In the genomic region with DNA sequence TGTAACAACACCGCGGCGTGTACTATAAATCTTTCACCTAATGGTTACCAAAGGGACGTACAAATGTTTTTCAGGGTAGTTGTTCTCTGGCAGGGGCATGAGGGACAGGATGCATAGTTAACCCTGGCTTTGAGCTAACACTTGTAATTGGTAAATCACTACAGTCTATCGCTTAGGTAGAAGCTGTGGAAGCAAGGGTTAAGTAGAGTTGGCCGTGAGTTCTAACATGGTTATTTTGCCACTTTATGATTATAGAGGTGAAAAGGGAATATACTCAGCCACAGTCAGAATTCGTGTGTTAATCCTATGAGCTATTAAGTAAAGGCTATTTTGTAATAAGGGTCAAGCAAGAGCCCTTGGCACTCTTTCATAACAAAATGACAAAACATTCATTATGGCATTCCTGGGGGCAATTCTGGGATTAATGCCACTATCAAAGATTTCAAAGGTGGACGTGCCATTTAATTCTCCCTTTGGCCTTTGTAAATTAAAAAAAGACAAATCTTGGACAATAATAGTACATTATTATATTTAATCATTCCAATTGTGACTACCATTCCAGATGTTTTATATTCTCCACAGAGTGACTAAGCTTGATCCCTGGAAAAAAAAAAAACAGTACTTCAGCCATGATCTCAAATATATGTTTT, we compare ENCODE assay signal across 8 mouse cellular contexts. TPM values are rescaled to one million over a fixed set of nuclear protein-coding genes. Genes with fewer than 3 reads are reported as not detected.
"Had no signal": no experiment of that assay in that cellular context is flagged by ENCODE, and none has a peak within 500 bp of the region (broad histone marks: within the 10 kb centered on the region; RNA-seq: fewer than 3 reads in every experiment).

No protein-coding gene starts in this region.

- DNase-seq: kidney, adult 18-20 months; kidney, postnatal 10 days; kidney, postnatal 4 days; liver; liver, embryonic 13.5 days; liver, postnatal 0 days; right cerebral cortex, postnatal 14 days had no signal

RNA-seq across cellular contexts. Expression of a gene that starts 1.7 kb away (rescaled TPM):
- total RNA-seq: megakaryocyte-erythroid progenitor cell, adult 5-6 weeks had no signal
